Mouse (Mus musculus) cerebellum, postnatal 4 days (tissue): ENCODE measurements around the gene Fbxw5.
A peak's percentile ranks its signal among the peaks of the same experiment; 100 is the strongest.
"Not testable (repeated sequence)": the region's sequence is repeated elsewhere in the genome, so short reads cannot be mapped to it uniquely, and the experiment has no call there.

Experiments used
- DNase-seq, 2 experiments: peaks; one replicate each; pipeline ENCODE4 v3.0.0; 2022; ENCODE audit warnings: low spot score in 2 of 2, mixed read lengths in 1 of 2

Gene Fbxw5

GRCm38 (mm10) chr2:25509912-25510311 lies 9.4 kb downstream of the Fbxw5 start:
- no peak for DNase-seq

GRCm38 (mm10) chr2:25526510-25527302 lies 26.2 kb downstream of the Fbxw5 start:
- no peak for DNase-seq

GRCm38 (mm10) chr2:25533707-25534106 lies 33.2 kb downstream of the Fbxw5 start:
- DNase-seq: no peak

DNA sequence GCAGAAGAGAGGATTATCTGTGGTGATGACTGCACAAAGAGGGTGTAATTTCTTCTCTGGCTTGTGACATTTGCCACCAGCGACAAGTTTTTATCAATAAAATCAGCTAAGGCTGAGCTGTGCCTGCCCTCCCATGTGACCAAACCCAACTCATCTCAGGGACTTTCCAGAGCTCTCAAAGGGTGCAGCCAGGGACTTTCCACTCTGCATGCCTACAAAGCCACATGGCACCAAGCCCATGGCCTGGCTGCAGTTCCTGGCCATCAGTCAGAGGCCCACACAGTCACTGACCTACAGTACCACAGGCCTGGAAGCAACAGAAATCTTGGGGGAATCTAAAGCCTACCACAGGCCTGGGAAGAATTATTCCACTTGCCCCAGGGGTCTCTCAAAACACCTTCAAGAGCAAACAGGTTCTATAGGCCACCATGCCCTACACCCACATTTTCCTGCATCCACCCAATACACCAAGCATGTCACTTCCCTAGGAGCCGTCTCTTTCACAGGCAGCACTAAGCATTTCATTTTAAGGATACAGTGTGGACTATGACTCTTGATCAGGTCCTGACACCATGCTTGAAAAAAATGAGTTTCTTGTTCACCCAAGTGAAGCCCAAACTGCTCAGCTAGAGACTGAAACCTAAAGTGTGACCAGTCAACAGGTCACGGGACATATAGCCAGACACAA lies 33.8 kb downstream of the Fbxw5 start:
- DNase-seq: peak in 1 of 2 experiments; percentile 32

GRCm38 (mm10) chr2:25534866-25535182 lies 34.3 kb downstream of the Fbxw5 start:
- DNase-seq: no peak

GRCm38 (mm10) chr2:25536531-25536930 lies 36.0 kb downstream of the Fbxw5 start:
- DNase-seq: no peak

GRCm38 (mm10) chr2:25540541-25540948 lies 40.0 kb downstream of the Fbxw5 start:
- no peak for DNase-seq

DNA sequence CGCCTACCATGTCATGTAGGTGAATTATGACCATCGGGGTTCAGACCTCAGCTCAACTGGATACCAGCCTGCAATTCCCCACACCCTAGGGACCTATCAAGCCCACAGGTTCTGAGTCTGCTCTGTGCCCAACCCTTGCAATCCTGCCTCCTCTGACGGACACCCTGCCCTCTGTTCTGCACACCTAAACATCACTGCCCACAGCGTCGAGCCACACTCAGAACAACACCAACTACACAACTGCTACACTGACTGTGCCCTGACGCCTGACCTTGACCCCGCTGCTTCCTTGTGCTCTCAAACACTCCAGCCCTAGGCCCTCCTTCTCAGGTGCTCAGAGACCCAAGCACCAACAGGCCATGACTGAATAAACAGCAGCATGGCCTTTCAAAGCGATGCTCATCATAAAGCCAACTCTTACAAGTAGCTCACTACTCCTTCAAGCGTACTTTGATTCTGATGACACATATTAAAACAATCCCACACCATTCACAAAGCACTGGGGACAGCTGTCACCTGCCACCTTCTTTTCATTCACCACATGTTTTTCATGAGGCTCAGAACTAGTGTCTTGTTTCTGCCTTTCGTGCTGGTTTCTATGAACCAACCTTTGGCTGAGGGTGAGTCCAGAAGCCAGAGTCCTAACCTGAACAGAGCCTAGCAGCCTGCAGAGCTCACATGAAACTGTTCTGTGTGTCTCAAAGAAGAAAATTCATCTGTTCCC lies 41.3 kb downstream of the Fbxw5 start:
- no peak for DNase-seq

DNA sequence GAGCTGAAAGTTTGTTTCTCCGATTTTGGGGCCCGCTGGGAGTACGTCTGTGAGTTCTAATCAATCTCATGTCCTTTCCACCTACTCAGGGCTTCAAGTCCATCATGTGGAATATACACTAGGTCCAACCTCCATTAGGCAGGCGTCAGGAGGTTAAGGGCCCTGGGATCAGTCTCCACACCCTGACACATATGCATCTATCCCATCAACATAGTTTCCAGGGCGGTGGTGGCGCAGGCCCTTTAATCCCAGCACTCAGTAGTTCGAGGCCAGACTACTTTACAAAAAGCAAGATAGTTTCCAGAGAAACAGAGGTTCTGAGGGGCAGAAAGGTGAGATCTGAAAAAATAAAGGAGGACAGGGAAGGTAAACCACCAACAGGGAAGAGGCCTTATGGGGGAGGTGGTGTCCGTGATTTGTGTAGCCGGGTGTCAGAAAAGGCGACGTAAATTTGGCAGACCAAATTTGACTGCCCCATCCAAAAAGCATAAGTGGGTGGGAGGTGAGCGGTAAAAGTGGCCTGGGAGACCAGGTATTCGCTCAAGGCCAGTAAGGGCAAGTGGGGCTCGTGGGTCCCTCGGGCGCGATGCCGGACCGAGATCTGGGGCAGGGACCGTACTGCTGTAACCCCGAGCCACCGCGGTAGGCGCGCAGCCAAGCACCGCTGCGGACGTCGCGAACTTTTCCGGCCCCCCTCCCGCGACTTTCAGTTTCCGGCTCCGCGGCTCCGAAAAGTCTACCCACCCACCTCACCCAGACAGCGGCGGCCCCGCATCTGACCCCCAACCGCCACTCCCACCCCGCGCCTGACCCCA lies 45.7 kb downstream of the Fbxw5 start:
- no peak for DNase-seq

GRCm38 (mm10) chr2:25546811-25547491 lies 46.4 kb downstream of the Fbxw5 start, which contains the start of gene Traf2:
Gene Traf2, minus strand, starts transcription at chr2:25546940.
- peak; percentile 96 to 99 for DNase-seq

DNA sequence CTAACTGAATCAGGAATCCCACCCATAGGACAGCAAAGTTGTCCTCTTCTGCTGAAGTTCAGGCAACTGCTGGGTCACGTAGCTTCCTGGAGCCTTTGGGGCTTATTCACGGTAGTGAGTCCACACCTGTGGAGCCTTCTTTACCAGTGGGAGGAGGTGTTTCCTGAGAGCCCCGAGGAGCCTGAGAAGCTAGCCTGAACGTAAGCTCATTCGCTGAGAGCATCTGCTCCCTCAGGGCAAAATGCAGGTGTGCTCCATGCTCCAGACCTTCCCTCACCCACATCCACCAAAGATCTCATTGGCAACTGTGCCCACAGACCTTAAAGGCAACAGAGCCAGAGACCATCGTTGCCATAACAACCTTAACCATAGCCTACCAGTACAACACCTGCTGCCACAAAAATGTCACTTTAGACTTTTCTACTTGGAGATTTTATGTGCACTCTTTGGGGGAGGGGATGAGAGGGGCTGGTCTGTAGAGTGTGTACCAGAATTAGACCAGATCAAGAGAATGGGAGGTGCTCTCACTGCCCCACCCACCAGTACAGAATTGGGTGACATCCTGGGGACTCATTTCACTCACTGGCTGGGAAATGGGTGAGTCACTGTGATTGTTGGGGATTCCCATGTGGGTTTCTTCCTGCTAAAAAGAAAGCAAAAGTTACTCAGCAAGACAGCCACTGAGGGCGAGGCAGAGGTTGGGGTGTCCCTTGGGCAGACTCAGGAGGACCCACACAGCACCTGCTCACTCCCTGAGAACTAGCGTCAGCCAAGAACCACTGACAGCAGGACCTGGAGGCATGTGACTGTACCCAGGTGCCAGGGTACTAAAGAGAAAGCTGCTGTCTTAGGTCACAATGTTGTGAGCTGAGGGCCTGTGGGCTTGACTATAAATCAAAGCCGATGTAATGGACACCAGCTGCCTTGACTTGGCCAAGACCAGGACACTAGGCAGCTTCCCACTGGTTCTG lies 48.8 kb downstream of the Fbxw5 start:
- DNase-seq: no peak

DNA sequence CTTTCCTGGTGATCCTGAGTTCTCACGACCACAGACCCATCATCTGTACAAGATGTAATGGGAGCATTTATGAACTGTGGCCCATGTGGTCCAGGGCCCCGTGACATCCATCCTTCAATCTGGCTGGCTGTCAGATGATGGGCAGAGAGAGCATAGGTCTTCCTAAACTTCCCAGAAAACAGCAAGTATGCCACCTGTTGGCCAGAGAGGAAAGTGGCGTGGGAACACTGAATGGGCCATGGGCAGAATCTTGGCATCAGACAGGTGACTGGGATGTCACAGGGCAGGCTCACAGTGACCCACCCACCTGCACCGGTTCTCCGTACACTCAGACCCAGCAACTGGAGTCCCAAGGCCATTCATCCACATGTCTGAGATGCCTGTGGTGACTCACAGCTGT lies 50.6 kb downstream of the Fbxw5 start:
- DNase-seq: peak in 1 of 2 experiments; percentile 42

DNA sequence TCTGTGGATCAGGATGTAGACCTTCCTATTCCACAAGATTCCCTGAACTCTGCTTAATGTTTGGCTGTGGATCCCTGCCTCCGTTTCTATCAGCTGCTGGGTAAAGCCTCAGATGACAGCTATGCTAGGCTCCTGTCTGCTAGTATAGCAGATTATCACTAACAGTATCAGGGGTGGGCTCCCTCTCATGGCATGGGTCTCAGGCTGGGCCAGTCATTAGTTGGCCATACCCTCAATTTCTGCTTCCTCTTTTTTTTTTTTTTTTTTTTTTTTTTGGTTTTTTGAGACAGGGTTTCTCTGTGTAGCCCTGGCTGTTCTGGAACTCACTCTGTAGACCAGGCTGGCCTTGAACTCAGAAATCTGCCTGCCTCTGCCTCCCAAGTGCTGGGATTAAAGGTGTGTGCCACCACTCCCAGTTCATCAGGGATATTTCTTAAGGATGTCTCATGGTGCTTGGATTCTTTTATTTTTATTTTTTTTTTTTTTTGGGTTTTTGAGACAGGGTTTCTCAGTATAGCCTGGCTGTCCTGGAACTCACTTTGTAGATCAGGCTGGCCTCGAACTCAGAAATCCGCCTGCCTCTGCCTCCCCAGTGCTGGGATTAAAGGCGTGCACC lies 52.7 kb downstream of the Fbxw5 start:
- not testable (repeated sequence) for DNase-seq
